Mouse (Mus musculus) left cerebral cortex, postnatal 10 days (tissue): ENCODE results near the gene Tas2r117. TPM values are rescaled to one million over a fixed set of nuclear protein-coding genes. Genes with fewer than 3 reads are reported as not detected.

Experiments
- DNase-seq, 2 experiments: peaks; one replicate each; pipeline ENCODE4 v3.0.0; 2021 to 2022; ENCODE audit warnings: low spot score in 2 of 2, mixed read lengths in 1 of 2; ENCODE audit errors: extremely low spot score in 1 of 2
- intact Hi-C: fragments of 180-260 bp; cut with DNase I; formaldehyde crosslinking; loops from one replicate; pipeline ENCODE4 v1.15.1; 2025
- total RNA-seq, 2 experiments: library from RNA; stranded (reverse); gene quantifications; 2 replicates each; pipeline ENCODE4 v1.2.3; 2021

The Tas2r117 gene
- not detected for total RNA-seq

DNA sequence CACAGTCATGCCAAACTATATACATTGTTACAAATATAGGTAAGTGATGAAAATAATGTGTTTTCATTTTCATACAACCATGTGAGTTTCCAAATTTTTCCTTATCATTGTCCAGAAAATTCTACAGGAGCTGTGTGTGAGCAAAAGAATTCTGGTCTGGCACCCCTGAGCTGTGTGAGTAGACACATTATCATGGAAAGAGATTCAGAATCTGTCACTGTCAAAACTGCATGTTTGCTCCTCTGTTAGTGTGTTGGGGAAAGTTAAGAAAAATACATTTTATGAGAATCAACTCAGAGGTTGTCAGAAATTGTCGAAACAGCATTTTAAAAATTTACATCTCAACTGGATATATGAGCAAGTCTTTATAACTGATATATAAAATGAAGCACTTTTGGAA lies at the start of gene Tas2r117:
TSS of gene Tas2r117 (plus strand) at position 301 of the 400 bp plus-strand sequence.
- intact Hi-C loops: no loop called here

GRCm38 (mm10) chr6:132754430-132754829 lies 48.2 kb upstream of the Tas2r117 start, which contains the start of gene Tas2r124:
Tas2r124 (plus strand) TSS chr6:132754730.
- intact Hi-C loops: no loop called here
- no peak for DNase-seq

More for the DNA sequence above, at the start of gene Tas2r117:
- no peak for DNase-seq

GRCm38 (mm10) chr6:132761831-132762230 lies 40.8 kb upstream of the Tas2r117 start, which contains the start of gene Tas2r102:
Tas2r102 (plus strand) TSS chr6:132762131.
- no peak for DNase-seq
- intact Hi-C loops: no loop called here

GRCm38 (mm10) chr6:132778062-132778461 lies 24.6 kb upstream of the Tas2r117 start, which contains the start of gene Tas2r136:
Tas2r136 (minus strand) TSS chr6:132778162.
- intact Hi-C loops: no loop called here

DNA sequence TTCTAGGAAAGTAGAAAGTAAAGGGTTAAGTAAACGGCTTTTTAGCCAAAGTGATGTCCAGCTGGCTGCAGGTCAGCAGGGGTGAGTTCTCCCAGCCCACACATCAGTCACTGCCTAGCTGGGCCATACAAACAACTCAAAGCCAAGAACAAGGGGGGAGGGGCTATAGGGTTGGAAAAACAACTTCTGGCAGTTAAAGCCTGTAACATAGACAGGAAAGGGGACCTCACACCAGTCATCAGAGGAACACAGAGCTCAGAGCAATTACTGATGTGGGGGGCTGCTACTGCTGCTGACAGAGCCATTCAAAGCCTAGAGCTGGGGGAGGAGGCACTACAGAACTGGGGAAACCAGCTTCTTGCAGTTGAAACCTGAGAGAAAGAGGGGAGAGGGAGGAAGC lies 7.2 kb upstream of the Tas2r117 start:
- intact Hi-C loops: no loop called here

More at GRCm38 (mm10) chr6:132778062-132778461, 24.6 kb upstream of the Tas2r117 start, which contains the start of gene Tas2r136:
- DNase-seq: no peak

GRCm38 (mm10) chr6:132846842-132847241 lies 44.2 kb downstream of the Tas2r117 start, which contains the start of gene Tas2r123:
Tas2r123 (plus strand) TSS chr6:132847142.
- intact Hi-C loops: no loop called here
- DNase-seq: no peak

More for the DNA sequence above, 7.2 kb upstream of the Tas2r117 start:
- DNase-seq: no peak

Other genes starting within 250 kb of the Tas2r117 start
- not detected for gene Prh1, start 233.0 kb upstream of the Tas2r117 start, total RNA-seq
- gene Prp2, start 206.9 kb upstream of the Tas2r117 start, total RNA-seq: not detected
- not detected for gene A630073D07Rik, start 151.3 kb upstream of the Tas2r117 start, total RNA-seq
- gene Tas2r120, start 145.9 kb upstream of the Tas2r117 start, total RNA-seq: not detected
- gene Tas2r121, start 101.8 kb upstream of the Tas2r117 start, total RNA-seq: not detected
- gene Tas2r122, start 90.9 kb upstream of the Tas2r117 start, total RNA-seq: not detected
- gene Tas2r115, start 64.8 kb upstream of the Tas2r117 start, total RNA-seq: not detected
- not detected for gene Tas2r124, start 48.1 kb upstream of the Tas2r117 start, total RNA-seq
- gene Tas2r102, start 40.7 kb upstream of the Tas2r117 start, total RNA-seq: not detected
- gene Tas2r136, start 24.7 kb upstream of the Tas2r117 start, total RNA-seq: not detected
- gene Tas2r123, start 44.3 kb downstream of the Tas2r117 start, total RNA-seq: not detected
- not detected for gene Tas2r116, start 52.6 kb downstream of the Tas2r117 start, total RNA-seq
- not detected for gene Tas2r110, start 65.2 kb downstream of the Tas2r117 start, total RNA-seq
- gene Tas2r113, start 90.2 kb downstream of the Tas2r117 start, total RNA-seq: not detected
- not detected for gene Tas2r125, start 106.8 kb downstream of the Tas2r117 start, total RNA-seq
- gene Tas2r129, start 148.3 kb downstream of the Tas2r117 start, total RNA-seq: not detected
- gene Tas2r131, start 155.1 kb downstream of the Tas2r117 start, total RNA-seq: not detected
- gene Tas2r109, start 178.1 kb downstream of the Tas2r117 start, total RNA-seq: not detected
- not detected for gene Tas2r103, start 234.3 kb downstream of the Tas2r117 start, total RNA-seq